ENCODE assay signal across 21 mouse cellular contexts in genomic region chr12:9430656-9431055, GRCm38 (mm10).
A peak's percentile ranks its signal among the peaks of the same experiment; 100 is the strongest.
DNase-seq lines count a peak whose midpoint lies in the region; ATAC-seq lines count a peak whose summit lies in the region.
"Had no signal": no experiment of that assay in that cellular context is flagged by ENCODE, and none has a peak within 500 bp of the region (broad histone marks: within the 10 kb centered on the region; RNA-seq: fewer than 3 reads in every experiment).

No protein-coding gene starts in this region.

- no peaks in the 10 kb centered on the region for H3K4me1 ChIP-seq in limb, embryonic 11.5 days (ENCODE audit: control insufficient read depth, insufficient read depth, low read length)
- H3K4me1 ChIP-seq in limb, embryonic 10.5 days: peaks cover 7% of the 10 kb centered on the region; the same call in 1 of the 2 replicates
- peaks cover 8% of the 10 kb centered on the region for H3K4me1 ChIP-seq in limb, embryonic 13.5 days

- peak; percentile 39 for DNase-seq in limb, embryonic 11.5 days (ENCODE audit: low spot score)
- no peak for DNase-seq in limb, embryonic 10.5 days (ENCODE audit: low spot score)
- DNase-seq in forelimb bud, embryonic 11.5 days (ENCODE audit: low read depth, low spot score): peak; percentile 60
- DNase-seq in heart, adult 9 months (ENCODE audit: low spot score in 2 of 2): no peak
- no peak for DNase-seq in urinary bladder, postnatal 4 days (ENCODE audit: low spot score in 2 of 2)
- DNase-seq: adrenal gland, adult 2 months; adrenal gland, adult 8-10 months; adrenal gland, postnatal 10 days; adrenal gland, postnatal 14 days; adrenal gland, postnatal 25 days; adrenal gland, postnatal 36 days; B cell, adult 2 months; cerebellum, adult 11 months; cerebellum, adult 11-12 months; cerebellum, adult 18-20 months had no signal

- no peak overlapping the region for H3K4me3 ChIP-seq in limb, embryonic 11.5 days (ENCODE audit: low read depth, low read length)
- H3K4me3 ChIP-seq in limb, embryonic 10.5 days: no peak overlapping the region
- no peak overlapping the region for H3K4me3 ChIP-seq in limb, embryonic 13.5 days

- H3K36me3 ChIP-seq in limb, embryonic 11.5 days (ENCODE audit: control insufficient read depth, insufficient read depth, low read length): no peaks in the 10 kb centered on the region
- H3K36me3 ChIP-seq in limb, embryonic 10.5 days: no peaks in the 10 kb centered on the region
- H3K36me3 ChIP-seq in limb, embryonic 13.5 days: no peaks in the 10 kb centered on the region
- H3K36me3 ChIP-seq: G1E had no signal

- no peak for ATAC-seq in limb, embryonic 11.5 days (ENCODE audit: insufficient number of reproducible peaks, low FRiP score, low TSS enrichment, low read depth)
- ATAC-seq in limb, embryonic 13.5 days (ENCODE audit: low FRiP score, low read depth): peak; percentile 54; the same call in 1 of the 2 replicates
- ATAC-seq: activated CD4-positive, CD25-positive, alpha-beta regulatory T cell, adult 4 months; CD4-positive, CD25-positive, alpha-beta regulatory T cell, adult 4 months; Patski had no signal

- no peaks in the 10 kb centered on the region for H3K9me3 ChIP-seq in limb, embryonic 11.5 days (ENCODE audit: control insufficient read depth, low read length)
- H3K9me3 ChIP-seq in limb, embryonic 10.5 days (replicated peaks): no peaks in the 10 kb centered on the region
- no peaks in the 10 kb centered on the region for H3K9me3 ChIP-seq in limb, embryonic 13.5 days
- H3K9me3 ChIP-seq: G1E had no signal

- H3K9ac ChIP-seq in limb, embryonic 11.5 days (ENCODE audit: low read length): no peak overlapping the region
- H3K9ac ChIP-seq in limb, embryonic 13.5 days: no peak overlapping the region

- no peaks in the 10 kb centered on the region for H3K27me3 ChIP-seq in limb, embryonic 11.5 days (ENCODE audit: control insufficient read depth, insufficient read depth, low read length)
- H3K27me3 ChIP-seq in limb, embryonic 10.5 days (ENCODE audit: low read depth, poor library complexity, severe bottlenecking): no peaks in the 10 kb centered on the region
- H3K27me3 ChIP-seq in limb, embryonic 13.5 days: no peaks in the 10 kb centered on the region
- H3K27me3 ChIP-seq: CH12.LX, Patski had no signal

- no peak overlapping the region for H3K27ac ChIP-seq in limb, embryonic 11.5 days (replicated peaks; ENCODE audit: low read depth, low read length)
- H3K27ac ChIP-seq in limb, embryonic 10.5 days: no peak overlapping the region
- no peak overlapping the region for H3K27ac ChIP-seq in limb, embryonic 13.5 days

- whole genome bisulfite sequencing in limb, embryonic 11.5 days: 55% methylated on average over 3 of the region's 3 CpGs
- 74% methylated on average over 3 of the region's 3 CpGs for WGBS in limb, embryonic 10.5 days
- 30% methylated on average over 3 of the region's 3 CpGs for WGBS in limb, embryonic 13.5 days

- no peak overlapping the region for H3K4me2 ChIP-seq in limb, embryonic 11.5 days (ENCODE audit: low read depth, severe bottlenecking)
- H3K4me2 ChIP-seq in limb, embryonic 13.5 days (replicated peaks): no peak overlapping the region

Comparison
In these comparisons a context has a peak if more than half of its experiments do, and no peak if none do; other contexts are left out.
1. DNase-seq: peak in limb, embryonic 11.5 days (single experiment) and forelimb bud, embryonic 11.5 days (single experiment); none in limb, embryonic 10.5 days (single experiment), heart, adult 9 months (0 of 2) and urinary bladder, postnatal 4 days (0 of 2).